Mouse (Mus musculus) monocyte, adult 5-6 weeks (primary cell): ENCODE measurements around the gene Obp2a. TPM values are rescaled to one million over a fixed set of nuclear protein-coding genes. Genes with fewer than 3 reads are reported as not detected.
"Not testable (repeated sequence)": the region's sequence is repeated elsewhere in the genome, so short reads cannot be mapped to it uniquely, and the experiment has no call there.

Source experiments
- ATAC-seq: fragments of 153-309, 156-312 bp; replicated peaks from 2 replicates; pipeline ENCODE4 v1.8.0; 2017; ENCODE audit warnings: mild to moderate bottlenecking; ENCODE audit not compliant: low TSS enrichment, insufficient number of reproducible peaks, severe bottlenecking, poor library complexity, low FRiP score
- total RNA-seq: library from RNA; stranded (forward); fragments of 200-1000, 200-491, 200-594 nt; gene quantifications from 3 replicates; pipeline ENCODE4 v1.2.3, GENCODE M21; 2017

Gene Obp2a
- not detected in 3 replicates for total RNA-seq

GRCm38 (mm10) chr2:25699743-25700142 is at the start of gene Obp2a:
Gene Obp2a (plus strand): TSS chr2:25700043.
- not testable (repeated sequence) for ATAC-seq

- no peak for ATAC-seq
These were observed 46.9 kb upstream of the Obp2a start, which contains the start of gene Lcn8 for GRCm38 (mm10) chr2:25652902-25653301. Gene Lcn8 (plus strand): TSS chr2:25653120.

DNA sequence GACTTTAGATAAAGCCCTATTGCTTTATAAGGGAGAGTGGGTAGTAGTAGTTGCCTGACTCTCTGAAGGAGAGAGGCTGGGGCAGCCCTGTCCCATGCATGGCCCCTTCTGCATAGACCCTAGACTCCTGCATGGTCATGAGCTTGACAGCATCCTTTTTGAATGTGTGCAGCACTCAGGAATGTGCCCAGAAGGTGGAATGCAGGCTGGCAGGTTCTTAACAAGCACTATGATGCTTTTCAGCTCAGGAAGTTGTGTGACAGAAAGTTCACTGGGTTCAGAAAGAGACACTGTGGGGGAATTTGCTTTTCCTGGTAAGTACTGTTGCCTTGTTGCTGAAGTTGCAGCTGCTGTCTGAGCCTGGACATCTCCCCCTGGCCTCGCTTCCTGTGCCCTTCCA is 45.3 kb upstream of the Obp2a start:
- no peak for ATAC-seq

- no peak for ATAC-seq
These were observed 43.2 kb upstream of the Obp2a start for GRCm38 (mm10) chr2:25656691-25657090.

GRCm38 (mm10) chr2:25657246-25657645 is 42.6 kb upstream of the Obp2a start:
- ATAC-seq: no peak

GRCm38 (mm10) chr2:25657652-25658051 is 42.2 kb upstream of the Obp2a start, which contains the start of gene Lcn5:
Gene Lcn5 (plus strand): TSS chr2:25657952.
- ATAC-seq: no peak

DNA sequence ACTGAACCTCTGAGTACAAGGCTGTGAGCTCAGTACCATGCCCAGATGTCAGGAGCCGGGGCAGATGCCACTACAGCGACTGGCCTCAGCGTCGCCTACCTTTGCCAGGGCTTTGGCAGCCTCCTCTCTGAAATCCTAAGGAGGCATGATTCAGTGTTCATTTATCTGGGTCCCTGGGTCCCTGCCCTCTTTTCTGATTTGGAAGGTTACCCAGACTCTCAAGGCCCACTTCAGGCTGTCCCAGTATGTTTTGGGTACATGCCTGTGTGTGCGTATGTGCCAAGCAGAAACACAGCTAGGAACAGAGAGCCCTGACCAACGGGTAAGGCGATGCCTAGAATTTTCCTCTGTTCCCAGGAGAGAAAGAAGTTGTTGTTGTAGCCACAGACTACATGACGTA is 39.6 kb upstream of the Obp2a start:
- ATAC-seq: no peak

GRCm38 (mm10) chr2:25661245-25661970 is 38.4 kb upstream of the Obp2a start:
- no peak for ATAC-seq

DNA sequence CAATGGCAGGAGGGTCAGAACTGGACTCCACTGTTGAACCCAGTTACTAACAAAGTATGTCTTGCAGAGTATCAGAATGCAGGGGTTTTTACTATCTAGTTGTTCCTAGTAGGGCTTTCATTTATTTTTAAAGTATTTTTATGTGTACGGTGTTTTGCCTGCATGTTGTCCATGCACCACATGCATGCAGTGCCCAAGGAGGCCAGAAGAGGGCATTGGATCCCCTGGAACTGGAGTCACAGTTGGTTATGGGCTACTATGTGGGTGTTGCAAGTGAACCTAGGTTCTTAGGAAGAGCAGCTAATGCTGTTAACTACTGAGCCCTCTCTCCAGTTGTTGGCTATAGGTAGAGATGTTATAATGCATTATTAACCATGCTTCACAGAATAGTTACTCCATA is 36.3 kb upstream of the Obp2a start:
- ATAC-seq: no peak

- no peak for ATAC-seq
These were observed 35.7 kb upstream of the Obp2a start for GRCm38 (mm10) chr2:25664125-25664524.

DNA sequence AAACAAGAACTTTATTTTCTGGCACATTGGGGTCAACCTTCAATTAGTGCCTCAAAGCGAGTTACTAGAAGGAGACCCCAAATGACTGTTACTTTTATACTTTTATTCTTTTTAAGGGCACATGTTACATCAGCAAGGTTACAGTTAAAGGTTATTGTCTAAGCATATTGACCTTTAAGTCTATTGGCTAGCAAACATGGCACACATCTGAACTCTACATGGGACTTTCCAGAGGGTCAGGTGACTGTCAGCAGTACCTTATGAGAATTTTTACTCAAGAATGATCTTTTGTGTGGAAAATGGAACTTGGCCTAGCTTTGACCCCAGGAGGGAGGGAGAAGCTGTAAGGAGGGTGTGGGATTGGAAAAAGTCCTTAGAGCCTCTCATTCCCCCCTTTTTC is 33.3 kb upstream of the Obp2a start:
- ATAC-seq: no peak

- ATAC-seq: no peak
These were observed 23.4 kb upstream of the Obp2a start, which contains the start of gene Lcn6 for GRCm38 (mm10) chr2:25676486-25676885. Gene Lcn6 (plus strand): TSS chr2:25676786.

- no peak for ATAC-seq
These were observed 20.3 kb upstream of the Obp2a start for GRCm38 (mm10) chr2:25679559-25679958.

GRCm38 (mm10) chr2:25682426-25682825 is 17.4 kb upstream of the Obp2a start, which contains the start of gene Lcn10:
Gene Lcn10 (plus strand): TSS chr2:25682726.
- no peak for ATAC-seq

DNA sequence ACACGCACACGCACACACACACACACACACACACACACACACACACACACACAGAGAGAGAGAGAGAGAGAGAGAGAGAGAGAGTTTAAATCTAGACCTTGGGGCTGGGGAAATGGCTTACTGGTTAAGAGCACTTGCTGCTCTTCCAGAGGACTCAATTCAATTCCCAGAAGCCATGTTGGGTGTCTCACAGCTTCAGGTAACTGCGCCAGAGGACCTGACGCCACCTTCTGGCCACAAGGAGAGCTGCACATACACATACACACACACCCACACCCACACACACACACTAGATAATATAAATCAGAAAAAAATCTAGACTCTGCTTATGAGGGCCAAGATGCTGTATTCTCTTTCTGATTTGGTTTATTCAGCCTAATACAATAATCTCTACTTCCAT is 12.9 kb upstream of the Obp2a start:
- no peak for ATAC-seq

- peak; percentile 78; the same call in 1 of the 2 replicates for ATAC-seq
These were observed 5.2 kb upstream of the Obp2a start for GRCm38 (mm10) chr2:25694605-25695004.

- ATAC-seq: no peak
These were observed 2.9 kb upstream of the Obp2a start for GRCm38 (mm10) chr2:25696951-25697350.

DNA sequence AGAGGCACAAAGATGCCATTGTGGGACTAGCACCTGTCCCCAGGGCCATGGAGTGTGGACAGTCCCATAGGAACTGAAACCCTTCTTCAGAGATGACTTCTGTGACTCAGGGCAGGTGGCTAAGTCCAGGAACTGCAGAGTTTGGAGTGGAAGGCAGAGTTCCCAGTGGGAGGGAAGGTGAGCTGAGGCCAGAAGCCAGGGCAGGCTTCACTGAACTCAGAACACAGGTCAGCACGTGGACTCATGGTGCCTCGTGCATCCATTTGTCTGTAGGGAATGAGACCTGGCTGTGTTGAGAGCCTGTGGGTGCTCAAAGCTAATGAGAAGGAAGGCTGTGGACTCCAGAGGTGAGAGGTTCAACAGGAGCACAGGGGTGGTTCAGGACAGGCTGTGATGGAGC is 1.1 kb upstream of the Obp2a start:
- no peak for ATAC-seq

DNA sequence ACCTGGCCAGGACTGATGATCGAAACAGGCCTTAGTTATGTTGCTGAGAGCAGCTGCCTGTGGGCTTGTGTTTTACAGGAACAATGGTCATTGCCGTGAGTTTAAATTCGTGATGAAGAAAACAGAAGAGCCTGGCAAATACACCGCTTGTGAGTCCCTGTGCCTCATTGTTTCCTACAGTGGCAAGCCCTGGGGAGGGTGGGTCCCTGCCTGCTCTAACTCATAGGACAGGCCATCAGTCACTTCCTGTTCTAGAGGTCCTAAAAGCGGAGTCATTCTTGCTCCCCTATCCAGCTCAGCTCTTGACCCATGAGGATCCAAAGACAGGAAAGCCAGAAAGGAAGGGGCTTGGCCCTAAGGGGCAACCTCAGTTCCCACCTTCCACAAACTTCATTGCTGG is 1.2 kb downstream of the Obp2a start:
- no peak for ATAC-seq

DNA sequence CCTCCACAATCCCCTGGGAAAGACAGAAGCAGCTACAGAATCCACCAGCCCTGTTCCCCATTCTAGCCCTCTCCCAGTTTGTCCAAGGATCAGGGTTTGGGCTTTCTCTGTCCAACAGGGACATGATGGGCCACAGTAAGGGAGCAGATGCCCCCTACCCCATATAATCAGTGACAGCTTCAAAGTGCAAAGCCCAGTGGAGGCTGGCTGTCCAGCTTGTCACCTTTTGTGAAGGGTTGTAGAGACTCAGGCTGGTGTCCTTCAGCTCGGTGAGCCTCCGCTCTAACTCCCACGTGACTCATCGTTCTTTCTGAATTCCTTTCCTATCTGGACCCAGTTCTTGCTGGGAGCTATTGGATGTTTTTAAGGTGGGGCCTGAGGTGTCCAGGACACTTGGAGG is 3.9 kb downstream of the Obp2a start:
- ATAC-seq: no peak
